Mouse (Mus musculus) CD8-positive naive resting alpha-beta T cell, adult 2 months (primary cell): ENCODE results near the gene Rhd.
"Not testable (repeated sequence)": the region's sequence is repeated elsewhere in the genome, so short reads cannot be mapped to it uniquely, and the experiment has no call there.

Experiments used
- DNase-seq, 2 experiments: peaks; one replicate each; pipeline ENCODE4 v3.0.0; 2022; ENCODE audit warnings: low read depth in 2 of 2, low spot score in 2 of 2

The Rhd gene

DNA sequence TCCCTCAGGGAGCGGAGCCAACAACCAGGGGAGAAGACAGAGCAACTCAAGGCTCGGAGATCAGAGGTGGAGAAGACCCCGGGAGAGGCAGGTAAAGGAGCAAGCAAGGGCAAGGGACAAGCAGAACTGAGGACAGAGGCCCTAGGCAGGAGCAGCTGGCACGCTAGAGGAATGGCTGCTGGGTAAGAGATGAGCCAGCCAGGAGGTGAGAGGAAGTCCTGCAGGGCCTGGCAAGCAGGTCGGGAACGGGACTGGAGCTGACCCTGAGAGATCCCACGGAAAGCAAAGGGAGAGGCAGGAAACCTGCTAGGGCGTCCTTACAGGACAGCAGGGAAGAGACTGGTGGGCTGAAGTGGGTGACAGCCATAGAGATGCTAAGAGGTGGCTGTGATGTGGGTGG is 36.8 kb downstream of the Rhd start:
- DNase-seq = no peak

DNA sequence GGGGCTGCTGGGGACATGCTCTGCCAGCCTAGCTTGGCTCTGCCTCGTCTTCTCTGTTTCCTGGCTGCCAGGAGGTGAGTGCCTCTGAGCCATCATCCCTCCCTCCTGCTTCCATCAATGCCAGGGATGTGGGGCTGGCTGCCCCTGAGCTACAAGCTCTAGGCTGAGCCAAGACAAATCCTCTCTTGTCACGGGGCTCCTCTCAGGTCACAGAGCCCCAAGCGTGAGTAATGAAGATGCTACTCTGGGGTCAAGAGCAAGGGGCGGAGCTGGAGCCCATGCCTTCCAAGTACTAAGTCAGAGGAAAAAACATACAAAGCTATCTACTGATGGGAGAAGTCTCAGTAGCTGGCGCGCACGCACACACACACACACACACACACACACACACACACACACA is 38.7 kb downstream of the Rhd start:
- no peak for DNase-seq

DNA sequence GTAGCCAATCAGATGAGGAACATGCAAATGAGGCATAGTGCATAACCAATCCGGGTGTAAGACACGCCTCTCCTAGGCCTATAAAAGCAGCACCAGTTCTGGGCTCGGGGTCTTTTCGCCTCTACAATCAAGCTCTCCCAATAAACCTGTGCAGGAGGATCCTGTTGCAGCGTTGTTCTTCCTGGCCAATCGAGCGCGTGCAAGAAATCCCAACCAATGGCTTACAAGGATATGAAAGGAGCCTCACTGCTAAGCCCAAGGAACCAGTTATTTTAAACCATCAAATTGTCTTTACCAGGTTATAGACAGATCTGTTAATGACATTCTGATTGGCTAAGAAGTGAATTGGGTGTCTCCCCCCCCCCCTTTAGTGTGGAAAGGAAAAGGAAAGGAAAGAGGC is 47.1 kb downstream of the Rhd start:
- DNase-seq = not testable (repeated sequence)

DNA sequence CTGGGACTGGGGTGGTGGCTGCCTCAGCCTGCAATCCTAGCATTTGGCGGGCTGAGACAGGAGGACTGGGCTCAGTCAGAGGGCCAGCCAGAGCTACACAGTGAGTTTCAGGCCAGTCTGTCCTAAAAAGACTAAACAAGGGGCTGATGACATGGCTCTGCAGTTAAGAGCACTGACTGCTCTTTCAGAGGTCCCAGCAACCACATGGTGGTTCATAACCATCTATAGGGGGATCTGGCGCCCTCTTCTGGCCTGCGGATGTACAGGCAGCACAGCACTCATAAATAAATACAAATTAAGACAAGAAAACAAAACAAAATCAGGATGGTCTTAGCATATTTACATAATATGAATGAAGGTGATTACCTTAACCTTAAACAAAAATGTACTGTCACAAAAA is 49.1 kb downstream of the Rhd start:
- peak; percentile 73 to 84 for DNase-seq

DNA sequence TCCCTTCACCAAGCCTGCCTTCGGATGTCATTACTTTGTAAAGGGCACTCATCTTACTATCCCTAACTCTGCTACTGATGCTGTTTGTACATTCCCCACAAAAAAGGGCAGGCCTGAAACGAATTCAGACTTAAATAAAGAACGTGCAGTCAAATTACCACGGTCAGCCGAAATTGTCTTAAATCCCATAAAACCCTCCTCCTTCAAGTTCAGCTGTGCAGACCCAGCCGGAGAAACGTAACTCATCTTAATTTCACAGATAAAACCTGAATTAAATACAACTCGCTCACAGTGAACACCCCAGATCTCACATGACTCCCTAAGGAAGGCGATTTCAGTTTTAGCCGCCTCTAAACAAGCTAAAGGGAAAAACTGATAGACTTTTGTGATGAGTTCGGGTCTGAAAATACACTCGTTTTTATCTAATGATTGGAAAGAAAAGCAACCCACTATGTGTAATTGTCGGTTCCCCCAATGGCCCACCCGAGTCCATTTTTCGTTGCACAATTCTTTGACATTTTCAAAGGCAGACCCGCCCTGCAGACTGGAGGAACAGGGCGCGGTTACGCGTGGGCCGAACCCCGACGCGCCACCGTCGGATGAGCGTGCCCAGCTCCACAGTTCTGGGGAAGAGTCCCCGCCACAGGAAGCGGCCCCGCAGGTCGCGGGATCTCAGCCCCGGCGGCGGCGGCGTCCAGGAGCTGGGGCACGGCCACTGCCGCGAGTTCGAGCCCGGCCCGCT is 50.0 kb downstream of the Rhd start:
- DNase-seq = no peak

DNA sequence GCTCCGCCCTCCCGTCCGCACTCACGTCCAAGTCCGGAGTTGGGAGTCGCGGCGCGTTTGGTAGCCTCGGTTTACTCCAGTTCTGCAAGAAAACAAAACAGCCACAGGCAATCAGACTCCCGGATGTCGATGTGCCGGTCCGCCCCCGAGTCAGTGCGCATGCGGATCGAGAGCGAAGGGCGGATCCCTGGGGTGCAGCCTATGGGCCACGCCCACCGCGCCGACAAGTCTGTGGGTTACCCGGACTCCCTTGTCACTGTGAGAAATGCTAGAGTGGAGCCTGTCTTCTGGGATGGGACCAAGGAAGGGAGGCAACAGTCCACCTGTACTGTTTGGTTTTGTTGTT is 50.5 kb downstream of the Rhd start, which contains the start of gene Tmem50a:
Gene Tmem50a (minus strand): TSS at position 161 of the 346 bp plus-strand sequence.
- DNase-seq = peak; percentile 89 to 96

DNA sequence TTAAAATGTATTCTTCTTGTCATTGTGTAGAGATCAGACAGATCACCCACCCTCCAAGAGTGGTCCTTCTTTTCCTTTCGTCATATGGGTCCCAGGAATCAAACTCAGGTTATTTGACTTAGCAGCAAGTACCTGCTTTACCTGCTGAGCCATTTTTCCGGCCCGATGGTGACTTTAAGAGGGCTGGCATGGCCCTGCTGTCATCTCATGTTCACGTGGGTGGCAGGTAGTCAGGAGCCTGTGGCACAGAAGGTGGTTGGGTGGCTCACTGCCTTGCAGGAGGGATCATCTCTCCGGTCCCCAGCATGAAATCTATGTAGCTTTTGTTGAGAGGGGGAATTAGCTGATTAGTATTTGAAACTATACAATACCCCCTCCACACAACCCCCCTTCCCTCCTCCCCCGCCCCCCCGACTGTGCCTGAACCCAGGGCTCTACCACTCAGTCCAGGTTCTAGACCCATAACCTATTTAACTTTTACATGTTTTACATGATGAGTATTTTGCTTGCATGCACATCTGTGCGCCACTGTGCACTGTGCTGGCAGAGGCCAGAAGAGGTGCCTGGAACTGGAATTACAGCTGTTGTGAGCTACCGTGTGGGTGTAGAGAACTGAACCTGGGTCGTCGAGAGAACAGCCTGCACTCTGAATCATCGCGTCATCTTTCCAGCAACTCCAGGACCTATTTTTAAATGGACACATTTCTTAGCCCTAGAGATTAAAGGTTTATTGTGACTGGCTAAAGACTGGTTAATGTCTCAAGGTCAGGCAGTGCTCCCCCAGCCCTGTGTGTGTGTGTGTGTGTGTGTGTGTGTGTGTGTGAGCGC is 51.1 kb downstream of the Rhd start:
- no peak for DNase-seq

DNA sequence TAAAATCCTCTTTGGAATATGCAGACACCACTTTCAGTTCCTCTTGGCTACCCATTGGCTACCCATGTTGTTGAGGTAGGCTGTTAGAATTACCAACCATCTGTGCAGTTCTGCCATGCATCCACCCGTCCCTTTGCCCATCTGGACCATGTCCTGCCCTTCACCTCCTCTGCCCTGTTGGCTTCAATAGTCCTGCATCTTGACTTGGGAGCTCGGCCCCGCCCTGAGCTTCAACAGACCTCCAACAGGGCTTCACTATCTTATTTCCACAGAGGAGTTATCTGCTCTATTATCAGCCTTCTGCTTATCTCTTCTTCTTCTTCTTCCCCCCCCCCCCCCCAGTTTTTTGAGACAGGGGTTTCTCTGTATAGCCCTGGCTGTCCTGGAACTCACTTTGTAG is 52.9 kb downstream of the Rhd start:
- no peak for DNase-seq

DNA sequence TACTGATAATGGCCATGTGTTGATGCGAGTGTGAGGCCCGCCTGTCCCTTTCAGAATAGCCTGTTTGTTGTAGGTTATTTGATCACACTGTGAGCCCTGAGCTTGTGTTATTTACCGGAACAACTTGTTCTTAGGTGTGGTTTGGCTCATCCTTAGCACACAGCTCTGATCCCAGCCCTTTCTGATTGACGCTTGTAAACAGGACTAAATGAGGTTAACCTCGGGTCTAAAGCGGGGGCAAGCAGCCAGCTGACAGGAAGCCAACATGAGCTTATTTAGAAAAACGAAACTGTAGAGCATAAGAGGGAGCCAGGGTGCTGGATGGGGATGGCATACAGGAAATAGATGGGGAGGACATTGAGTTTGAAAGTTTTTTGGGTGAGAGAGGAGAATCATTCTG is 54.0 kb downstream of the Rhd start:
- peak; percentile 77 to 84 for DNase-seq

DNA sequence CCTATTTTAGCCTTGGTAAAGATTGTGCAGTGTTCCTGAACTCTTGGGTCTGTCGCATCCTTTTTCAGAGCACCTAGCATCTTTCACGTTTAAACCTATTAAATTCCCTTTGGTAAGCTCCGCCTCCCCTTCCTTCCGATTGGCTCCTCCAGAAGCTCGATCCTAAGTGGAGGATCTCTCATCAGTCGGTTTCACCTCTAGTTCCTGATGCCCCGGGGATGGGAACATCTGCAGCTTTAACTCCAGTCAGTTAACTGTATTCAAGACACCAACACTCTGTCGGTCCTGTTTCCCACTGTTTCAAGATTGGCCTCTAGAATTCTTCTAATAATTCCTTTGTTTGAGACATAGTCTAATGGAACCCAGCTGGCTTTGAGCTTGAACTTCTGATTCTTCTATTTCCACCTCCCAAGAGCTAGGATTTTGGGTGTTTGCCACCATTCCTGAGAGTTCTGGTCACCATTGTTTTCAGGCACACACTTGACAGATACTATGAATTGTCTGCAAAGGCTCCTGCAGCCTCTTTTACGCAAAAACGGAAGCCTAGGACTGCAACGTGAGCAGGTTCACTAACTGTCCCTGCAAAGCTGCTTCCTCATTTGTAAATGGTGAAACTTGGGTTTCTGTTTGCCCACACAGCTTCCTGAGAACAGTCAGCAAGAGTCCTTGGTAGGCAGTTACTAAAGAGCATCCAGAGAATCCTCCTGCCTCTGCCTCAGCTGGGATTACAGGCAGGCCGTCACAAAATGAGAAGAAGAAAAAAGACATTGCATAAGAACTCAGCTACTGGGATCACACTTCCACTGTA is 55.6 kb downstream of the Rhd start:
- DNase-seq = no peak

DNA sequence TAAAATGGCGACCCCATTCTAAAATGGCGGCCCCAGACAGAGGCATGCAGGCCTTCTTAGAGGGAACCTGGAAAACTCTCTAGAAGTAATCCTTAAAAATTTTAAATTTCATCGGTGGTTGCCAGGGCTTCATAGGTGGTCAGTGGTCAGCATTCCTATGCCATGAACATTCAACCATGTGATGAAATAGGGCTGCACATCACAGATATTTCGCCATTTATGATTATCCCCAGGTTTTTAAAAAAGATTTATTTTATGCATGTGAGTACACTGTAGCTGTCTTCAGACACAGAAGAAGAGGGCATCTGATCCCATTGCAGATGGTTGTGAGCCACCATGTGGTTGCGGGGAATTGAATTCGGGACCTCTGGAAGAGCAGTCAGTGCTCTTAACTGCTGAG is 56.3 kb downstream of the Rhd start:
- no peak for DNase-seq

DNA sequence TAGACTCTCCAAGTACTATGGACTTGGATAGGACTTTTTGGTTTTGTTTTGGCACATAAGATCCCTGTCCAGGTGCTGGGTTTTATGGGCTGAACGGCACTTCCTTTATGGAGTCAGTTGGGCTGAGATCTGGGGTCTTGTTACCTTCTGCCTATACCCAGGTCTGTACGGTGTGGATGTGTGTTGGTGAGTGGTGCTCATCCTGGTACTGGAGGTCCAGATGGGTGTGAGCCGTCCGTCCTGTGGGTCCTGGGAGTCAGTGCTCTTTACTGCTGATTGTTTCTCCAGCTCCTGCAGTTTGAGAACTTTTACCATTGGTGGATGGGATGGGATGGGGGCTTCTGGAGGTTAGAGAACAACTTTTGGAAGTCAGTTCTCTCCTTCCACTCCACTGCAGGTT is 57.4 kb downstream of the Rhd start:
- no peak for DNase-seq

DNA sequence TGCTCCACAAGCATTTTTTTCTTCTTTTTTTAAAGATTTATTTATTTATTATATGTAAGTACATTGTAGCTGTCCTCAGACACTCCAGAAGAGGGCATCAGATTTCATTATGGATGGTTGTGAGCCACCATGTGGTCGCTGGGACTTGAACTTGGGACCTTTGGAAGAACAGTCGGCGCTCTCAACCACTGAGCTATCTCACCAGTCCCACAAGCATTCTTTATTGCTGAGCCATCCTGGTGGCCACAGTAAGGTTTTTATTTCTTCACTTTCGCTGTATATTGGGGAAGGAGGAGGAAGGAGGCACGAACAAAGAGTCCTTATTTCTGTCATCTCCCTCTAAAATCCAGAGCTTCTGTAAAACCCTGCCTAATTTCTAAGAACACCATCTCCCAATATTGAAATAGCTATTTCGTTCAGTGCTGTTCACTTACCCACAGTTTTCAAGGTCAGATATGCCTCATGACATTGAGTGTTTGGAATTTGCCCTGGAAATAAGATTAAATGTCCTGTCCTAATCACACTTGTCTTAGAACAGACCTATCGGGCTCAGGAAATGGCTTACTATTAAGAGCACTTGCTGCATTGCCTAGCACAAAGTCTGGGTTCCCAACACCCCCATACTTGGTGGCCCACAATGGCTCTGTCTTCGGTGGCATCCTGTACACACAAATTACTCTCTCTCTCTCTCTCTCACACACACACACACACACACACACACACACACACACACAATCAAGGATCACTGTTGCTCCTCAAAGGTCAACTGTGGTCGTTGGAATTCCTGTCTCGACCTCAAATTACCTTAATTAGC is 58.0 kb downstream of the Rhd start:
- DNase-seq = no peak

DNA sequence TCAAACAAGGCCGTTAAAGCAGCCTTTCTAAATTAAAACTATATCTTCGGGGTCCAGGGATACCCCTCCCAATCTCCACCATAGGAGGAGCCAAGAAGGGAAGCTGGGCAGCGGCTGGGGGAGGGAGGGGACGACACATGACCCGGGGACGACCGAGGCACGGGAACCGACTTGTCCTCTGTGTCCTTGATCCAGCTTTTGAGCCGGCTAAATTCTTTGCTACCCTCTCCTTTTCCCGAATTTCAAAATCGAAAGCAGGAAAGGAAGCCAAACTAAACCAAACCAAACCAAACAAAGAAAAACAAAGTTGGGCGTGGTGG is 58.5 kb downstream of the Rhd start:
- no peak for DNase-seq

DNA sequence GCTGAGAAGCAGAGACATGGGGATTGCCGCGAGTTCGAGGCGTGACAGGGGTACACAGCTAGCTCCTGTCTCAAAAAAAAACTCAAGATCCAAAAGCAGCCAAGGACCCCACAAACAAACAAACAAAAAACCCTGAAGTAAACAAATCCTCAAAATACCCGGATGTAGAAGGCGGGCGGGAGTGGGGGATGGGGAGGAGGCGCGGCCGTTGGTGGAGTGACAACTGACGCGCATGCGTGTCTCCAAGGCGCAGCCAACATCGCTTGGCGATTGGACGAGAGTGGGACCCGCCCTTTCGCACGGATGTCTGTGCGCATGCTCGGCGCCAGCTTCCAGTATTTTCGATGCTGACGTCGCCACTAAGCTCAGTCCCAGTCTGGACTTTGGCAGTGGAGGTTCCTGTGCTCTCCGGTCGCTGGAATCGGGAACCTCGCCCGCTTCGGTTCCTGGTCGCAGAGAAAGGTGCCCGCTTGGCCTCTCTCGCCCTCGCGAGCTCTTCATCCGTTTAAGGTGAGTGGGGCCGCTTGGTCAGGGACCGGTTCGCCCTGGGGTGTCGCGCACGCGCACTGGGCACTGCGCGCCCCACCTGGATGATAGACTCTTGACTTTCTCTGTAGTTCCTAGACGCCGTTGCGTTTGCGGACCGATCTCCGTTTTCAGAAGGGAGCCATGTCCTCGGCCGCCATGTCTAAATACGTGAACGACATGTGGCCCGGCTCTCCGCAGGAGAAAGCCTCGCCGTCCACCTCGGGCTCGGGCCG is 59.1 kb downstream of the Rhd start, which contains the start of gene Rsrp1:
Gene Rsrp1 (plus strand): TSS at position 335 of the 761 bp plus-strand sequence.
- peak; percentile 92 to 93 for DNase-seq

DNA sequence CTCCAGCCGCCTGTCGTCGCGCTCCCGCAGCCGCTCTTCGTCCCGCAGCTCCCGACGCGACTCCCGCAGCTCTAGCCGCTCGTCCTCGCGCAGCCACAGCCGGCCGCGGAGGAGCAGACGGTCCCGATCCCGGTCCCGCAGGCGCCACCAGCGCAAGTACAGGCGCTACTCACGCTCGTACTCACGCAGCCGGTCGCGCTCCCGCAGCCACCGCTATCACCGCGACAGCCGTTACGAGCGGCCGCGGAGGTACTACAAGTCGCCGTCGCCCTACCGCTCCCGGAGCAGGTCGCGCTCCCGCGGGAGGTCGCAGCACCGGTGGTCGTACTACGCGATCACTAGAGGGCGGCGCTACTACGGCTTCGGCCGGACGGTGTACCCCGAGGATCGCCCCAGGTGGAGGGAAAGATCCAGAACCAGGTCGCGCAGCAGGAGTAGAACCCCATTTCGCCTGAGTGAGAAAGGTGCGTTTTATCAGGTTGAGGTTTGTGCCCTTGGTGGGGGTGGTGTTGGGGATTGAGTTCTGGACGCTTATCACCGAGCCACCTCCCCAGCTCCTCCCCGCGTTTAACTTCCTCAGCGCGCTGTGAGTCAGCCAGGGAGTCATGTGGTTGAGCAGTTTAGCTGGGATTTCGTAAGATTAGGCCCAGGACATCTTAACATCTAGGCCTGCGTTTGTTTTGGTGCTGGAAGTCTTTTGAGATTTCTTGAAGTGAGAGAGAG is 59.8 kb downstream of the Rhd start:
- peak; percentile 43 to 51 for DNase-seq

DNA sequence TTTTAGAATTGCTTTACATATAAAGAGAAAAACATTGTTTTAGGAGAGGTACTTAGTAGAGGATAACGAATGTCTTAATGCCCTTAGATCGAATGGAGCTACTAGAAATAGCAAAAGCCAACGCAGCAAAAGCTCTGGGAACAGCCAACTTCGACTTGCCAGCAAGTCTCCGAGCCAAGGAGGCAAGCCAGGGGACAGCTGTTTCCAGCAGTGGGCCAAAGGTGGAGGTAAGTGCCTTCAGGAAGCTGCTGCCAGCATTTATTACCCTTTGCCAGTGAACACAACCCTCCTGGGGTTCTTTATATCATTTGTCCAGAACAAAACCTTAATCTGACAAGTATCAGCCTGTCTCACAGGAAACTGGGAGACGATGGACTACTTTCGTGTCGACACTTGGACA is 60.9 kb downstream of the Rhd start:
- DNase-seq = no peak

DNA sequence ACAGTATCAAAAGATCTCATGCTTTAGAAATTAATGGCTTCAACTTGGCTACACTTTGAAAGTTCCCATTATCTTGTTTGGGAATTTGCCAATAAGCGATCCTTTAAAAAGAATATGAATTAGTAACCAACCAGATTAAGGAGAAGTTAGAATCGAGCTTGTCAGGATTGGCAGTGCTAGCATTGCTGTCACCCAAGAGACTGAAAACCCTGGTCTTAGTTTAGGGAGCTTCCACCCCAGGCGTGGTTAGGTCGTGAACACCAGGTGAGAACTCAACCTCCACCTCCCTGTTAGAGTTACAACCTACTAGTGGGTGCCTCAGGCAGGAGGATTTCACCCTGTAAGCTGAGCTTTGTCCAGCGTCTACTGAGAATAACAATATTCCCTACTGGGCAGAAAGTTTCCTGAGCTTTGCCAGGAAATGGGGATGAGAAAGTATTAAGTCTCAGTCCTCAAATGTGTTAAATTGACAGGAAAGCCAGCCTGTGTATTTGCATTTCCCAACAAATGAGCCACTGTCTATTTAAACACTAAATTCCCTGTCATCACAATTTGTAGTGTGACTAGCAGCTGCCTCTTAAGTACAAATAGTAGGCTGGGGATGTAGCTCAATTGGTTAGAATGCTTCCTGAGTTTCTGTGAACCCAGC is 63.6 kb downstream of the Rhd start:
- DNase-seq = no peak

DNA sequence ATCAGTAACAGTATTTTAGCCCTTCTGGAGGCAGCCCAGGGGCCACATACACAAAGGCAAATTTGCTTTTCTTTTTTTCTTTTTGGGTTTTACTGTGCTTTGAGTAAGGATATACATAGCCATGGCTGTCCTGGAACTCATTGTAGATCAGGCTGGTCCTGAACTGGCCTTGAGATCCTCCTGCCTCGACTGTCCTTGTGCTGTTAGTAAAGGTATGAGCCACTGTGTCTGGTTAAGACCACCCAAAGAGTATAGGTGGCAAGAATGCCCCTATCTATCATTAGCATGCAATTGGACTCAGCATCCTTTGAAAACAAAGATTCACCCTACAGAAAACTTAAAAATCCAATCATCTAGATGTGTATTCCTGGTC is 64.1 kb downstream of the Rhd start:
- no peak for DNase-seq
